Mouse (Mus musculus) ES-CJ7 (cell line): ENCODE results near the gene 1600014C23Rik.

Experiments used
- DNase-seq: peaks from one replicate; pipeline ENCODE4 v3.0.0; 2011; ENCODE audit warnings: low read depth, low spot score

Gene 1600014C23Rik

GRCm38 (mm10) chr17:45727481-45727880 lies 6.2 kb downstream of the 1600014C23Rik start:
- no peak for DNase-seq

DNA sequence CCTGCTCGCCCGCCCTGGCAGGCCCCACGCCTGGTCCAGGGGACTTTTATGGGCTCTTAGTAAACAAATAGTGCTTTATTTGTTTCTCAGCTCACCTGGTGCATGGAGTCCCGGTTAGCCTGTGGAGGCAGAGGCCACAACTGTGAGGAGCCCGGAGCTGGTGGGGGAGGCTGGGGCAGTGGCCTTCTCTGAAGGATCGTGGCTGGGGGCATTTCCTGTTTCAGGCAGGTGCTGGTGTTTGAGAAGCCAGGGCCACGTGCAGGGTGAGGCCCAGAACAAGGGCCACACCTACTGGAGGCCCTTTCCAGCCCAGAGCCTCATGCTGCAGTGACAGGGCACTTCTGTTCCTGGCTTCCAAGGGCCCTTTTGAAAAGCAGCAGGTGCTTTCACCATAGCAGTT lies 7.4 kb downstream of the 1600014C23Rik start:
- no peak for DNase-seq

DNA sequence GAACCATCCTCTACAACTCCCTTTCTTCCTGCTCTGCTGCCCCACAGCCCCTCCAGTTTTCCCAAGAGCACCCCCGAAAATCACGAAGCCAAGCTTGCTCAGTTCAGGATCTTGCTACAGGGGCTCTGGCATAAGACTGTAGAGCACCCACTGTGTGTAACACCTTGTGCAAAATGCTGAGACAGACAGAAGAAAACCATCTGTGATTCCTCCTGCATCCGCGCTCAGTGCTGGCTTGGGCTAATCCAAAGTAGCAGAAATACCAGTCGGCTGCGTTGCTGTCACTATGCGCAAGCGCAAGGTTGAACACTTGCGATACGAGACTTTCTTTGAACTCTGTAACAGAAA lies 9.1 kb downstream of the 1600014C23Rik start:
- no peak for DNase-seq

- DNase-seq: peak; percentile 91
These were observed 9.7 kb downstream of the 1600014C23Rik start for GRCm38 (mm10) chr17:45723732-45724573.

- DNase-seq: peak; percentile 74
These were observed 15.3 kb downstream of the 1600014C23Rik start for GRCm38 (mm10) chr17:45718323-45718722.

DNA sequence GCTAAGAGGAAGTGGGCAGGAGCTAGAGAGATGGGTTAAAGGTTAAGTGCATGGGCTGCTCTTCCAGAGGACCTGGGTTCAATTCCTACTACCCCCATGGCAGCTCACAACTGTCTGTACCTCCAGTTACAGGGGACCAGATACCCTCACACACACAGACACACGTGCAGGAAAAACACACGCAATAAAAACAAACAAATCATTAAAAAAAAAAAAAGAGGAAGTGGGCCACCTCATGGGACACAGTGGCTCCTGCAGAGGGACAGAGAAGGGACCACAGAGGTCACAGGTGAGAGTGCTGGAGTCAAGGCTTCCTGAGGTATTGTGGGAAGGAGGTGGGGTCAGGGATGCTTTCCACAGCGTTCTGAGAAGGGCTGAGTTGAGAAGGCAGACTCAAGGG lies 22.1 kb downstream of the 1600014C23Rik start:
- no peak for DNase-seq

- no peak for DNase-seq
These were observed 23.2 kb downstream of the 1600014C23Rik start for GRCm38 (mm10) chr17:45710407-45710806.

DNA sequence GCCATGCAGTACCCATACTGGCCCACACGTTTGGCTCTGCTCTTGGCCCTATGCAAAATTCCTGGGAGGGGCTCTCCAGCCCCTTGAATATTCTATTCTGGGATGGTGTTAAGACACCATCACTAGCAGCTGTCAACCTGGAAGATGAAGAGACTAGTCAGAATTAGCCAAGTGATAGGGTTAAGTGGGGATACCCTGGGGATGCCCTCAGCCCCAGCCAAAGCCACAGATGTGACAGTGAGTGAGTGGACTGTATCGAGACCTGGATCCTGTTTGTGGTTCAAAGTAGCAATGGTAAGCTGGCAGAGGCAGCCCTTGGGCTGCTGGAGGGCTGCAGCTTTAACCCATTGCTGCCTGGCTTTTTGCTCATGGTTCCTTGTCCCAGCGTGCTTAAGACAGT lies 23.8 kb downstream of the 1600014C23Rik start:
- no peak for DNase-seq

DNA sequence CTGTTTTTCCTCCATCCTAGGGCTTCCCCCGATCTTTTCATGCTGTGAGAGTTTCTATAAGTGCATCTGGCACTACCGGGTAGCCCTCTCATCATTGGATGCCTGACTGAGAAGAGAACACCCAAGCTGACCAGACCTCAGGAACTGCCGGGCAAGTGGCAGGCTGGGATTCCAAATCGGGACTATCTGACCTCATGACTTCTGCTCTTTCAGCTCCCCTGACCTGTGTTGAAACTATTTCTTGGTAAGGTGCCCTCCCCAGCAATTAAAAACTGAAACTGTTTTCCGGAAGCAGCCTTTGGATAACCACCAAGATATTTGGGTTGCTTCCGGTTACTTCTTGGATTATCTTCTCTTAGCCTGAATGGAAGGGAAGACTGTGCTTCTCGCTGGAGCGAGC lies 25.5 kb downstream of the 1600014C23Rik start:
- DNase-seq: no peak

- peak; percentile 47 for DNase-seq
These were observed 26.3 kb downstream of the 1600014C23Rik start for GRCm38 (mm10) chr17:45707376-45707775.

DNA sequence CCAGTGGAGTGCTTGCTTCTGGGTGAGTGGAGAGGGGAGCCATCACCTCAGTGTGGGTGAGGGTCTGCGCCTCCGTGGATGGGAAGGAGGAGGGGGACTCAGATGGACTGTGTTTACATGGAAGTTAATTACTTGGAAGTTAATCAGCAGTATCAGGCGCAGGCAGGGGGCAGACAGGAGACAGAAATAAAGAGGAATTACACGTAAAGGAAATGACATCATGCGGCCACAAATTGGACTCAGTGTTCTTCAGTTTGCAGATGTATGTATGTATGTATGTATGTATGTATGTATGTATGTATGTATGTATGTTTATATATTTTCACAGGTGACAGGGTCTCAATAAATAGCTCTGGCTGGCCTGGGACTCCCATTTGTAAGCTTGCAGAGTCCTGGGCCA lies 26.8 kb downstream of the 1600014C23Rik start:
- no peak for DNase-seq

GRCm38 (mm10) chr17:45703187-45703586 lies 30.5 kb downstream of the 1600014C23Rik start:
- DNase-seq: no peak

DNA sequence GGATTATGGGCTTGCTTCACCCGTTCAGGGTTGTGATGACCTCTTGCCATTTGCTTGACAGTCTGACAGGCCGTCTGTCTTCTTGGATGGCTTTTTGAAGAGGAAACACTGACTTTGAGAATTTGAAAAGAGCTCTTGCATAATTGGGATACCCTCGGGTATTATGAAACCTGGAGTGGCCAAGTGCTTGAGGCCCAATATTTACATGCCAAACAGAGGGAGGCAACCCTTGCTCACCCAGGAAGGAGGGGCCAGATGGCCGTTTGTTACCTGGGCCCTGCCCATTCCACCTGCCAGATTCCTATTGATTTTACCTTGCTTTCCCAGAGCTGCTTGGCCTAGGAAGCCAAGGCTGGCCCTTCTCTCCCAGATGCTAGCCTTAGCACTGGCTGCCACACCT lies 31.4 kb downstream of the 1600014C23Rik start:
- no peak for DNase-seq

DNA sequence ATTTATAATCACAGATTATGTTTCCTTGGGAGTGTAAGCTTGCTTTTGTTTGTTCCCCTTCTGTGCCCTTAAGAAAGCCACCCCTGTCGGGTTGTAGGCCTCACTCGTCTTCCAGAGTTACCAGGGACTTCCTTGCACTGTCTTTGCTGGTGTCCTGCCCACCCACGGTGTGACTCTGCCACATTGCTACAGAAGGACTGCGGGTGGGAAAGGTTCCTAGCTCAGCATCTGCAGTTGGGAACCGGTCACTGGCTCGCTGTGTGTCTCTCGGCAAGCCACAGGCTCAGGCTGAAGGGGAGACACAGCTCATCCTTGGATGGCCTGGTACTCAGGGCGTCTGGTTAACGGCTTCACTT lies 32.4 kb downstream of the 1600014C23Rik start:
- DNase-seq: no peak

DNA sequence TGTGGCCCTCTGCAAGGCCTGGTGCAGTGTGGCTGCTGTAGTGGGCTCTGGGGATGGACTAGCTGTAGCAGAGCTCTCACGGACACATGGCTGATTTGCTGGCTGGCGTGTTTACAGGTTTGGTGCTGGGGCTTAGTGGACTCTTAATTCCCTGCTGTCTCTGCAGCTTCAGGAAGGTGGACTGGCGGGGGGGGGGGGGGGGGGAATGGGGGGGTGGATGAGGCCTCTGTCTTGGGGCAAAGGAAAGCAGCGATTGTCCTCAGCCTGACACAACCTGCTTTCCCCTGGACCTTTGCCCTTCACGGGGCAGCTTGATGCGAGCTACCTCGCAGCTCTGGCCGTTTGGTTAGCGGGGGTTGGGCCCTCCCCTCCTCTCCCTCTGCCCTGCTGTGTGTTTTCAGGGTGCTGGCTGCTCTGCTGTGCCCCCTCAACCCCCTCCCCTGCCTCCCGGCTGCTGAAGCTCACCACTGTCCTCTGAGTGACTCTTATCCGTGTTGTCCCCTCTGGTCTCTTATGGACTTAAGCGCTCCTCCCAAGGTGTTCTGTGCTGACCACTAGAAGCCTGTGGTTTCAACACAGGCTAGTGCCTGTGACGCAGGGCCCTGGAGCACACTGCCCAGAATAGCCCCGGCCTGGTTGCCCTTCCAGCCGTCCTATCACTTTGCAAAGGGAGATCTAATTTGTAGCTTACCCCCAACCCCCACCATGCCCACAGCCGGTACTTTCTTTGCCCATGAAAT lies 33.0 kb downstream of the 1600014C23Rik start:
- no peak for DNase-seq

- DNase-seq: no peak
These were observed 34.5 kb downstream of the 1600014C23Rik start for GRCm38 (mm10) chr17:45699039-45699740.

GRCm38 (mm10) chr17:45698368-45698767 lies 35.3 kb downstream of the 1600014C23Rik start:
- no peak for DNase-seq

GRCm38 (mm10) chr17:45696981-45697380 lies 36.7 kb downstream of the 1600014C23Rik start:
- DNase-seq: no peak

DNA sequence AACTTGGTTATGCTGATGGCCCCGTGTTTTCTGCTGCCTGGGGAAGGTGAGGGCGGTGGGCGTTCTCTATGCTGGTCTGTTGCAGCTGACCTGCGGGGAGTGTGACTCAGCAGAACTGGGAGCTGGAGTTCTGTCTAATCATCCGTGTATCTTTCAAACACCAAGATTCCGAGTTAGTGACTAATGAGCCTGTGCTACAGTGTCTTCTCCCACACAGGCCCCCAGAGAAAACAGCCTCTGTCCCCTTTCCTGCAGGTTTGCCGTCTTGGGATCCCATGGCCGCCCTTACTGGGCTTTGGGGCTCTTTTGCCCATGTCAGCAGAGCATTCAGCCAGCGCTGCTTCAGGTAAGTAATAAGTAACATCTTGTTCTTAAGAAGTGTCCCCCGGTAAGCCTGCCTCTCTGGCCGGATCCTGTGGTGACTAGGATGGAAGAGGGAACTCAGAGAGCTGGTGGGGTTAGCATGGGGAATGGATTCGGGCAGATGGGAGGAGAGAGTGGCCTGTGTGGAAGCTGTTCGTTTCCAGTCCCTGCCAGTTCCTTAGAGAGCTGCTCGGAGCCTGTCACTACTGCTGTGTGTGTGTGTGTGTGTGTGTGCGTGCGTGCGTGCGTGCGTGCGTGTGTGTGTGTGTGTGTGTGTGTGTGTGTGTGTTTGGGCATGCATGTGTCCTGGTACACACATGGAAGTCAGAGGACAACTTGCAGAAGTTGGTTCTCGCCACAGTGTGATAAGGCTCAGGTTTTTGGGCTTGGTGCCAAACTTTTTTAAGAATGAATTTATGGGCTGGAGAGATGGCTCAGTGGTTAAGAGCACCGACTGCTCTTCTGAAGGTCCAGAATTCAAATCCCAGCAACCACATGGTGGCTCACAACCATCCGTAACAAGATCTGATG lies 38.2 kb downstream of the 1600014C23Rik start:
- DNase-seq: peak; percentile 47

- no peak for DNase-seq
These were observed 39.7 kb downstream of the 1600014C23Rik start for GRCm38 (mm10) chr17:45693812-45694565.

DNA sequence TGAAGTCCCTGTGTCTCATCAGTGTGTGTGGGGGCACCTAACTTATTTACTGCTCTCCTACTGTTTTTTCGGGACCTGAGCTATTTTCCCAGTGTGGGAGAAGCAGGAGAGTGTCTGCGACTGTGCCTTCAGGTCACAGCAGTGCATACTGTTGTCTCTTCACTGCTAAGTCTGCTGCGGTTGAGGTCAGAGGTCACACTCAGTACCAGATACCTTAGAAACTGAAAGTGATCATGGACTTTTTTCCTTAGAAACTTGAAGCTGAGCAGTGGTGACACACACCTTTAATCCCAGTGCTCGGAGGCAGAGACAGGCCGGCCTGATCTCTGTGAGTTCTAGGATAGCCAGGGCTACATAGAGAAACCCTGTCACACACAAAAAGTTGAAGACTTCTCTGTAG lies 41.5 kb downstream of the 1600014C23Rik start:
- no peak for DNase-seq
